Mouse (Mus musculus) testis, postnatal 14 days (tissue): ENCODE measurements around the gene Clcn7.
A peak's percentile ranks its signal among the peaks of the same experiment; 100 is the strongest.

Experiments
- DNase-seq: peaks from one replicate; pipeline ENCODE4 v3.0.0; 2021; ENCODE audit warnings: low spot score

The Clcn7 gene

DNA sequence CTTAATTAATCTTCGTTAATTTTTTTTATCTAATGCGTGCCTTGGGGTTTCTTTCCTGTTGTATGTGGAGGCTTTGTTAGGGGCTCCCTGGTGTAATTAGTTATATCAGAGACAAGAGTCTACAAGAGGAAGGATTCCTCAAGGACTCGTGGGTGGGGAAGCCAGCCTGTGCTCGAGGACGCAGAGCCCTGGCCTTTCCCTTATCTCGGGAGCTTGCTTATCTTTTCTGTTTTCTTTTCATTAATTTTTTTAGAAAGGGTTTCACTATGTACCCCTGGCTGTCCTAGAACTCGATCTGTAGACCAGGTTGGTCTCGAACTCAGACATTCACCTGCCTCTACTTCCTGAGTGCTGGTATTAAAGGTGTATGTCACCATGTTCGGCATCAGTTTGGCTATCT lies 5.5 kb upstream of the Clcn7 start:
- no peak for DNase-seq

DNA sequence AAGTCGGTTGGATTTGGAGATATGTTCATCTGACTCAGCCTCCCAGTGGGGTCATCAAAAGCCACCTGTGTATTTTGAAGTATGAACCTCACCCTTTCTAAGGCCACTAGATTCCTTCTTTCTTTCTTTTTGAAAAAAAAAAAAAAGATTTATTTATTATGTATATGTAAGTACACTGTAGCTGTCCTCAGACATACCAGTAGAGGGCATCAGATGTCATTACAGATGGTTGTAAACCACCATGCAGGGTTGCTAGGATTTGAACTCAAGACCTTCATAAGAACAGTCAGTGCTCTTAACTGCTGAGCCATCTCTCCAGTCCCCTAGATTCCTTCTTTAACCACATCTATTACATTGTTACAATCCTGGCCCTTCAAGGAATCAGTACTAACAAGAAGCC lies 3.1 kb upstream of the Clcn7 start:
- no peak for DNase-seq

DNA sequence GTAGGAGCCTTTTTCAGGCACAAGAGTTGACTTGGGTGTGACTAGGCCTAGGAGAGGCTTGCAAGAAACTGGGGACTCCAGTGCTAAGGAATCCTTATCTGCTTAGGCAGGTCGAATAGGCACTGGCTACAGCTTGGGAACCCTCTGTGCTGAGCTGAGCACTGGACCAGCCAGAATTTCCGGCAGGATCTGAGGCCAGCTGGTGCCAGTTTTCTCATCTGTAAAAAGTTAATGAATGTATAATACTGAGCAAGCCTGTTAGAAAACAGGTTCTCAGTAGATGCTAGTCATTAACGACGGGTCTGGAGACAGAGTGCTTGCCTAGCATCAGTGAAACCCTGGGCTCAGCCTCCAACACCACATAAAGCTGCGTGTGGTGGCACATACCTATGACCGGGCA lies 2.4 kb downstream of the Clcn7 start:
- DNase-seq: no peak

DNA sequence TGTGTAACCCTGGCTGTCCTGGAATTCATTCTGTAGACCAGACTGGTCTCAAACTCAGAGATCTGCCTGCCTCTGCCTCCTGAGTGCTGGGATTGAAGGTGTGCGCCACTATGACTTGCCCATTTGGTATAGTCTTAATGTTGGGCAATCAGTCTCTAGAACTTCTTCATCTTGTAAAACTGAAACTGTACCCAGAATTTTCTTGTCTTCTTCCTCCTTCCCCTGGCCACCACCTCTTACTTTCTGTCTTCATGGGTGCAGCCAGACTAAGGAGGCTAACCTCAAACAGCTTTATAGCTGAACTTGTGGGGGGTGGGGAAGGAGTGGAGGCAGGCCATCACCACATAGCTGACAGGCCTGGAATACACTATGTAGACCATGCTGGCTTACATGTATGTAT lies 5.6 kb downstream of the Clcn7 start:
- DNase-seq: no peak

DNA sequence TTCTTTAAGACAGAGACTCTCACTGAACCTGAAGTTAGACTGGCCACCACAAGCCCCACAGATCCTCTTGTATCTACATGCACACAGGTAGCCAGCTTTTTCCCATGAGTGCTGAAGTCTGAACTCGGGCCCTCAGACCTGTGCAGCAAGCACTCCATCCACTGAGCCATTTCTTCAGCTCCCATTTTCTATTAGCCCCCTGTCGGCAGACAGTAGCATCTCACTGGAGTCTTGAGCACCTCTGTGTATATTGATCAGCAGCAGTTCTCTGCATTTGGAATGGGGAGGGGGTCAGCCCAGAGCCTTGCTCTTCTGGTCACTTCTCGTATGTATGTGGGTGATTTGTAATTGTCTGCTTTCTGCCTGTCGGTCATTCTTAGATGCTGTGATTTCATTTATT lies 6.8 kb downstream of the Clcn7 start:
- DNase-seq: no peak

DNA sequence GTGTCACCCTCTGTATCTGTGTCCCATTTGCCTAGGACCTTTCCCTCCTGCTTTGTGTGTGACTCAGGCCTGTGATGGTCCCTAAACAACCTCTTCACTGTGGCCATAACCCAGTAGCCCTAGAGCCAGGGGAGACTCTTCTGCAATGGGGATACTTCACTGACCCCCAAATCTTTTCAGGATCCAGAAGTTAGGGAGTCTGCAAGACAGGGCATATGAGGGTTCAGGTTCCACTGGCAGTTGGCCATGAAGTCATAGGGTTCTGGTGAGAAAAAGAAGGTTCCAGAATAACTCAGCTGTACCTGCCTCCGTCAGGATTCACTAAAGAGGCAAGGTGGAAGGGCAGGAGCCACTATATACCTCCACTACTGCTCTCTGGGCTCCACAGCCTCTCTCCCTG lies 29.0 kb downstream of the Clcn7 start, which contains the start of gene Ccdc154:
Gene Ccdc154 (plus strand): TSS at position 301 of the 400 bp plus-strand sequence.
- DNase-seq: no peak

DNA sequence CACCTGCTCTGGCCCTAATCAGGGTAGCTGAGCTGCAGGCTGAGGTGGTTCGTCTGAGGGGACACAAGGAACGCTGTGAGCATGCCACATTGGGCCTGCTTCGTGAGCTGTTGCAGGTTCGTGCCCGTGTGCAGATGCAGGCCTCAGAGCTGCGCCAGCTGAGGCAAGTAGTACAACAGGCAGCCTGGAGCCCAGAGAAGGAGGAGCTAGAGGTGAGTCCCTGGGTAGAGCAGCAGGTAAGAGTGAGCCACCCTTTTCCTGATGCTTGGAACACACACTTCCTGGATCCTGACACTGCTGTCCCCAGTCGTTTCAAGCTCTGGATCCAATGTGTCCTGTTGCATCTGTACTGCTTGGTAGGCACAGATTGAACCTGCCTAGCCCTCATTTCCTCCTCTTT lies 30.2 kb downstream of the Clcn7 start:
- DNase-seq: no peak

DNA sequence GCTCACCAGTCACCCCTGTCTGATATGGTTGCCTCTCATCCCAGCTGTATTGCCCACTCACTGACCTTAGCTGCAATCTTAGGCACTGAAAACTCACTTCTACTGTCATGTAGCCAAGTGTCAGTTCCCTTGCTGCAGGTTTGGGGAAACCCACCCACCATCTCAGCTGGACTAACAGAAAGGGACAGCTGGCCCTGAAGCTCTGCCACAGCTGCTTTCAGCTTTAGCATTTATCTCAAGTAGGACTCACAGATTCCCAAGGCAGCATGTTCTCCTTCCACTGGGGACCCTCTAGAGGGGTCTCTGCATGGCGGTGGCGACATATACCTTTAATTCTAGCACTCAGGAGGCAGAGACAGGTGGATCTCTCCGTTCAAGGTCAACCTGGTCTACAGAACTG lies 31.6 kb downstream of the Clcn7 start:
- DNase-seq: no peak

DNA sequence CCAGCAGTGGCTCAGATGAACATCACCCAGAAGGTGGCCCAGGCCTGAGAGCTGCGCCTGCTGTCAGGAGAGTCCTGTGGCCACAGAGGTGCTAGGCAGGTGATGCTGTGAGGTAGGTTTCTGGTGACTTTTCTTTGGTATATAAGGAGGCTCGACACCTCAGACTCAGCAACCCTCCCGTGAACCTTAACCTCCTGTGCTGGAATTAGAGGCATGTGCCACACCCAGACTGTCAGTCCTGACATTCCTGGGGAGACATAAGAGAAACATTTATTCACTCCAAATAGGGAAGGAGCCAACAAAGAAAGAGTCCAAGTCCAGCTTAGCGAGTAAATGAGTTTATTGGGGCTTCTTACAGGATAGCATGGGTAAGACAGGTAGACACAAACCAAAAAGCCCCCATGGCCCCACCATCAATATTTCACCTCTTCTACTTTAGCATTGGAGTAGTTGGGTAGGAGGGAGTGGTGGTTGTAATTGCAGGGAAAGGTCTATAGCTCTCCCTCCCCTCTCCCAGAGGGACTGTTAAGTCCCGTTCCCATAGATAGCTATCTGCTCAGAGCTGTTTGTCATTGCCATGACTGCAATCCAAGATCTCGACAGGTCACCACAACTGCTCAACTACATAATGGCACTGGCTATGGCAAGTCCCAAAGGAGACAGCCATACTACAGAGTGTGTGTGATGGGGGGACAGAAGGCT lies 32.9 kb downstream of the Clcn7 start:
- no peak for DNase-seq

DNA sequence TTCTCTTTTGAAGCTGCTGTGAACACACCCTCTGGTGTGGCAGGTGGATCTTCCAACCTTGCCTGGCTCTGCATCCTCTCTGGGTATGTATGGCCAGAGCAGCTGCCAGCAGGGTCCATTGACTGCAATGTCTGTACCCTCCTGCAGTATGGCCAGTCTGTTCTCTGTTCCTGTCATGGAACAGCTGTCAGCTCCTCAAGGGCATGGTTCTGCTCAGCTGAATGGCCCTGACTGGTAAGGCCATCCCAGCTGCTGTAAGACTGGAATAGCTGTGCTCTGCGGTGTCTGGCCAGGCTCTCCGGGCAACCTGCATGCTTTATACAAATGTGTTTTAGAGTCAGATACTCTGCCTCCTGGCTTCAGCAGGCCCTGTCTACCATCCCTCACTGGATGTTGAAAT lies 36.5 kb downstream of the Clcn7 start:
- no peak for DNase-seq

DNA sequence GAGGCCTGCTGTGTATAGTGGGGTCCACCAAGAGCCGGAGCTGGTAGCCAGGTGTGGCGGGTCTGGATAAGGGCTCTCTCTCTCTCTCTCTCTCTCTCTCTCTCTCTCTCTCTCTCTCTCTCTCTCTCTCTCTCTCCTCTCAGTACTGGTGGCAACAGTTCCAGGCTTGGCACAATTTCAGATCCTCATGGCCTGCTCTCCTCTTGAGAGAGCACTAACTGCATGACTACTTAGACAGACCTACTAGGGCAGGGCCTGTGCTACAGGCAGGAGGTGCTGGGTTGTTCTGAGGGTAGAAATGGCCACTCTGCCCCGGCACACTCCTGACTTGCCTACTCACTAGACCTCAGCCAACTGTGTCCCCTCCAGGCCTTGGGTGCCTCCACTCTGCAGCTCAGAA lies 39.4 kb downstream of the Clcn7 start:
- DNase-seq: no peak

DNA sequence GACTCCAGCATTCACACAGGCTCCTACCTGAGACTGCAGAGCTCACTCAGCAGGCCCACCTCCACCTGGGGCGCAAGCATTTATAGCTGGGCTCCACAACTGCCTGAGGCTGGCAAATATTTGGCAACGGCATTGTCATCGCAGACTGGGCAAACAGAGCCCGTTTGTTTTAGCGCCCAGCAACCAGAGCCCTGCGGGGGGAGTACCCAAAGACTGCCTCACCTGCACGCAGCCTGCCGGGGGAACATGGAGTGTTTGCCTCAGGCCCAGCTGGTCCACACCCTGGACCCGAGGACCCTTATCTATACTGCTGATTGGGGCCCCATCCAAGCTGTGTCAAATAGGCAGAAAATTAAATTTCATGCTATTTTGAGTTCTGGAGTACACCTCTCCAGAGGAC lies 42.2 kb downstream of the Clcn7 start, which contains the start of gene Gm38655:
Gene Gm38655 (minus strand): TSS at position 61 of the 400 bp plus-strand sequence.
- no peak for DNase-seq

DNA sequence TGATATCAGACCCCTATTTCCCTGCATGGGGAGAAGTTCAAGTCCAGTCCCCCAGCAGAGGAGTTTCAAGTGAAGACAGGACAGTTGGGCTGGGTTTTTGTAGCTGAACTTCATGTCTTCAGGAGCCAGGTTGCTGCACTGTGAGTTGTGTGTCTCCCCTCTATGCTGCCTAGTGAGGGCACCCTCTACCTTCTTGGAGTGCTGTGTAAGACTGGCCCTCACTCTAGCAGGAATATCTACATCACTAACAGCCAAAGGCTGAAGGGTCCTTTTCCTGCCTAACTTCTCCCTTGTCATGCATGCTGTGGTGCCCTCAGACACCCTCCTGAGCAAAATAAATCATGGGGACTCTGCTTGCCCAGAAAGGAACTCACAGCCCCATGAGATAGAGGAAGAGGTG lies 50.0 kb downstream of the Clcn7 start:
- DNase-seq: no peak

DNA sequence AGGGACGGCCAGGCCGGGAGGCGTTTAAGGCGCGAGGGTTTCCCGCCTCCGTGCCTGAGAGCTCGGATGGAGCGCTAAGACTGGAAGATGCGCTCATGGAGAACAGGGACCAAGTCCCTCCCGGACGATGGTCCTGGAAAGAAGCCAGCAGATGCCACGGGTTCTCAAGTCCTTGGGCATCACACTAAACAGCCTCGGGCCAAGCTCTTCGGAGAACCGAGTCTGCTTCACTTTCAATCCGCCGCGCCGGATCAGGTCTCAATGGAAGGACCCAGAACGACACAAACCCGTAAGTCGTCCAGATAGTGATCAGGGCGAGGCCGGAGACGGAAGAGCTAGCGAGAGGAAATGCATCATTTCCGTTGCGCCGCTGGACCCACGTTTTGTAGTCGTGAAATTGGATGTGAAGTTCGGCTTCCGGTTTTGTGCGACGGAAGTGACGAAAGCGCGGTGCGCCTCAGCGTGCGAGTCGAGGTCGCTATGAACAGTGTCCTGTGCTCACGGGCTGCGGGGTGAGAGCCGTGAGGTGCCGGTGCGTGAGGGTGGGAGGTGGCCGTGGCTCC lies 51.0 kb downstream of the Clcn7 start, which contains the start of gene BC003965:
Gene BC003965 (plus strand): TSS at position 426 of the 563 bp plus-strand sequence.
- DNase-seq: peak; percentile 96

DNA sequence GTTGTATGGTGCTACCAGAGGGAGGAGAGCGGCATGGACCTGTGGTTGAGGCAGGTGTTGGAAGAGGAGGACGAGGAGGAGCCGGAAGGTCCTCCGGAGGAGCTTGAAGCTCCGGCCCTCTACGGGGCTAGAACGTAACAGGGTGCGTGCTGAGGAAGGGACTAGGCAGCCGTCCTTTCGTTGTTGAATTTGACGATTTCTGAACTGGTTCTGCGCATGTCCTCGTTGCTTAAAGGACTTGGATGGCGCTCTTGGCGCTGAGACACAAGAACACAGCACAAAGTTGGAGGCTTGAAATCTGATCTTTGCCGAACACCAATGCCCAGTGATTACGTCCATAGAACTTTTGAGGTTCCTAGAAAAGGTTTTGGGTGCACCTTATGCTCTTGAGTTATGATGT lies 51.8 kb downstream of the Clcn7 start:
- no peak for DNase-seq

DNA sequence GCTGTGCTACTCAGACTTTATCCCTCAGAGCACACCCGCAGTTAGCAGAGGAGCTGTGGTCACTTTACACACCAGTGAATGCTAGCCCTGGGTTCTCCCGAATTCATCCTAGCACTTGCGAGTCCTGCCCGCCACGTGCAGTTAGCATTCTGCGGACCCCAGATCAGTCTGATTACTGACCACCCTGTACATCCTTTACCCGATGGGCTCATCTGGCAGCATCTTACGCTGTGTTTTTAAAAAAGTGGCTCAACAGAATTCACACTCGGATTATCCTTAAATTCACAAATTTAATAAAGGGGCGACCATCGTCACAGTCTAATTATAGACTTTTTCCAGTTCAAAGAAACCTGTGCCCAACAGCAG lies 54.6 kb downstream of the Clcn7 start:
- no peak for DNase-seq

DNA sequence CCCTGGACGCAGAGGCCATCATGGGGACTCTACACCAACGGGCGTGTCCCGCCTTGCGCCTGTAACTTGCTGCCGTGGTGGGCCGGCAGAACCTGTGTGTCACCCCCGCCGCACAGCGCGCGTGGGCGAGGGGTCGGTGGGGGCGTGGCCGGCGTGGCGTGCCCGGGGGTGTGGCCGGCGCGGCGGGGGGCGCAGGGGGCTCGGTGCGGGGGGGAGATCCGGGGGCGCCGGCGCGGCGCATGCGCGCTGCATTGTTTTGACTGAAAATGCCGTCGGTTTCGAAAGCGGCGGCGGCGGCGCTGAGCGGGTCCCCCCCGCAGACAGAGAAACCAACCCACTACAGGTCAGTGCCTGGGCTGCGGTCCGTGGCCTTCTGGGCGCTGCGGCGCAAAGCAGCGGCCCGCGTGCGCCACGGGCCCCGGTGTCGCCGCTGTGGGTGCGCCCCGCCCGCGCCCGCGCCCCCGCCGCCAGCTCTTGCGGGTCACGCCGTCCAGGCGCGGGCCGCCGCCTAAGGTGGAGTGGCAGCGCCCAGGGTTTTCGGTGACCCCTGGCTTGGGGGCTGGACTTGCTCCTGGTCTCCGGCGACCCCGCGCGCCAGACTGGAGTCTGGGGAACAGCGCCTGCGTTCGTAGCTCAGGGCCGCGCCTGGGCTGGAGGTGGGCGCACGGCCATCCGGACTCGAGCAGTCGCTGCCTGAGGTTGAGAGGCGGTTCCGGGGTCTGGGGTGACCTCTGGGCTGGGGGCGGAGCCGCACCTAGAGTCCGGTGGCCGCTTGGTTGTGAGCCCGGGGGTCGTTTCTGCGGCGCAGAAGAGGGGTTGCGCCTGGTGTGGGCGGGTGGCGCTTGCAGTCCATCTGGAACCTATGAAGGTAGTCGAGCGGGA lies 55.2 kb downstream of the Clcn7 start, which contains the start of gene Unkl:
Gene Unkl (plus strand): TSS at position 248 of the 882 bp plus-strand sequence.
- peak; percentile 82 for DNase-seq

DNA sequence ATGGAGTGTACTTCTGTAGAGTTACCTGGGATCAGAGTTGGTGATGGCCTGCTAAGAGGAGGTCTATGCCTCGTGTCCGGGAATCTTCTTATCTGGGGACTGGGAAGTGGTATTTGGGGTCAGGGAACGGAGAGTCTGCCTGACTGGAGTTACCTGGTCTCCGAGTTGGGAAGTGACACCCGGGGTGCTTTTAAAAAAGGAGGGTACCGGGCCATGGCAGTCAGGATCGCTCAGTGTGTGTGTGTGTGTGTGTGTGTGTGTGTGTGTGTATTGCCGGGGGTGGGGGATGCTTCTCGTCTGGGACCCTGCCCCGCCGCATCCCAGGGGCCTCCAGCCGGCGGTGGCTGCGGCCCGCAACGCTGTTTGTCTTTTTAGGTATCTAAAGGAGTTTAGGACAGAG lies 55.9 kb downstream of the Clcn7 start:
- no peak for DNase-seq

DNA sequence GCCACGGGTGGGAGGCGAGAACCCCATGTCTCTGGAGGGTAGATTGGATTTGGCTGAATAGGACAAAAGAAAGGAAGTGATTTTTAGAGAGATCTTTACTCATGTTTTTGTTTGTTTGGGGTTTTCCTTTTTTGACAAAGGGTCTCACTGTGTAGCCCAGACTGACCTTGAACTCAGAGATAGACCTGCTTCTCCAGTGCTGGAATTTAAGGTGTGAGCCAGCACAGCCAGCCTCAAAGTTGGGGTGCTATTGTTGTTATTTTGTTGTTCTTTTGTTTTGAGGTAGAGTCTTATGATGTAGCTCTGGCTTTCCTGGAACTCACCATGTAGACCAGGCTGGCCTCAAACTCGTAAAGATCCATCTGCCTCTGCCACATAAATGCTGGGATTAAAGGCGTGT lies 69.2 kb downstream of the Clcn7 start:
- DNase-seq: no peak

DNA sequence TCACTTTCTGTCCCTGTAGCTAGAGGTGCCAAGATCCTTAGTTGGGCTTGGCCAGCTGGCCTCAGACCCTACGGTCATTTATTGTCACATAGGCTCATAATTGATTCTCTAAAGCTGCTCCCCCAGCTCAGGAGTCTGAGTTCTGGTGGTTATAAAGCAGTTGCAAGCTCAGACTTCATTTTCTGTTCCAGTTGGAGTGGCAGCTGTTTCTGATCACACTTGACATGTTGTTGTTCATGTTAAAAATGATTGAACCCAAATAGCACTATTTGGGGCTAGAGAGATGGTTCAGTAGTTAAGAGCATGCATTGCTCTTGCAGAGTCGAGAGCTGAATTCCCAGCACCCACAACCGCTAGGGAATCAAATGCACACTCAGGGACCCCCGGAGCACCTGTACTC lies 76.8 kb downstream of the Clcn7 start:
- no peak for DNase-seq

DNA sequence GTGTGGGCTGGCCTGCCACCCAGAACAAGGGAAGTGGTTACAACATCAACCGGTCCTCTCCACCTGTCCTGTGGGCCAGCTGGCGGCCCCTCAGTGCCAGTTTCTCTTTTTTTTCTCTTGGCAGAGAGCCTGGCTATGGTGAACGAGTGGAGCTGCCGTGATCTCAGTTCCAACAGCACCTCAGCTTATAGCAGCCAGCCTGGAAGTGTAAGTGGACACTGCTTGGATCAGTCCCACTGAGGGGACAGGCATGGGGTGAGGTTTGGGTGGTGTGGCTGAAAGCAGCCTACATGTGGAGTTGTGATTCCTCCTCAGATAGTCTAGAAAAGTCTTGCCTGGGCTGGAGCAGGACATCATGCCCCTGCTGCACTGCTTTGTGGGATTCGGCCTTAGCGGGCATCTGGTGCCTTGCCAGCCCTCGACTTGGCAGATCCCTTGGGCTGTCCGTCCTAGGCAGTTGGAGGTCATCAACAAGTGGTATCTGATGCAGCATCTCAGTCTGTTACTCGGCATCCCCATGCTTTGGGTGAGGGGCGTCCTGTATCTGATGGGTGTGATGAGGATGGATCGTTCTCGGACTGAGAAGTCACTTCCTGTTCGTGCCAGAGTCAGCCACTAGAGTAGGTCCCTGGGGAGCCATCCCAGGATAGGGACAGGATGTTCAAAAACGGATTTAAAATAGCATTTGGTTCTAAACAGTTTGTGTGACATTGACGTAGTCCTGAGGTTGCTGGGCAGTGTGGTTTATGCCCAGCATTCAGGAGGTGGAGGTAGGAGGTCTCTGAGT lies 77.7 kb downstream of the Clcn7 start:
- no peak for DNase-seq

DNA sequence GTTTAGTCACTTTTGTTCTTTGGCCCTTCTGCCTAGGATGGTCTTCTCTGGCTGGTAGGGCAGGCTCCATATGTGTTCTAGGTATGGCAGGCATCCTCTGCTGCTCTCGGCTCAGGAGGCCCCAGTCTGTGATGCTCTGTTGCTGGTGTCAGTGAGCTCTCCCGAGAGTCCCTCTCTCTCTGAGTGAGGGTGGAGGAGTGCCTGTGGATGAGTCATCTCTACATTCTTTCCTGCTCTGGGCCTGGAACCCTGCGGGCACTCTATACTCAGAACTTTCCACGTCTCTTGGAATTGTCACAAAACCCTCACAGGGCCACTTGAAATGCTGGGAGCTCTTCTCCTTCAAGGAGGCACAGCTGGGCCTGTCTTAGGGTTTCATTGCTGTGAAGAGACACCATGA lies 78.5 kb downstream of the Clcn7 start:
- DNase-seq: no peak
